Mouse (Mus musculus) gastrocnemius, postnatal 36 days (tissue): Measurements from ENCODE around the gene Vmn2r16. TPM values are rescaled to one million over a fixed set of nuclear protein-coding genes. Genes with fewer than 3 reads are reported as not detected.

Source experiments
- DNase-seq, 2 experiments: peaks; one replicate each; pipeline ENCODE4 v3.0.0; 2022
- intact Hi-C: fragments of 180-260 bp; cut with DNase I; formaldehyde crosslinking; loops from one replicate; pipeline ENCODE4 v1.15.1; 2025
- long read RNA-seq, 2 experiments: library from polyadenylated mRNA; stranded (forward); transcript quantifications; one replicate each; pipeline ENCODE4 v2.0.0; 2021
- total RNA-seq, 2 experiments: library from RNA; stranded (reverse); gene quantifications; 2 replicates each; pipeline ENCODE4 v1.2.3; 2021

Gene Vmn2r16
- not detected for total RNA-seq
- long read RNA-seq, experiment 1 = 0 reads
- long read RNA-seq, experiment 2 = 0 reads

- intact Hi-C loops = no loop called here
- no peak for DNase-seq
Observed at GRCm38 (mm10) chr5:109329862-109330261, at the start of gene Vmn2r16. Gene Vmn2r16 (plus strand): TSS chr5:109330162.

DNA sequence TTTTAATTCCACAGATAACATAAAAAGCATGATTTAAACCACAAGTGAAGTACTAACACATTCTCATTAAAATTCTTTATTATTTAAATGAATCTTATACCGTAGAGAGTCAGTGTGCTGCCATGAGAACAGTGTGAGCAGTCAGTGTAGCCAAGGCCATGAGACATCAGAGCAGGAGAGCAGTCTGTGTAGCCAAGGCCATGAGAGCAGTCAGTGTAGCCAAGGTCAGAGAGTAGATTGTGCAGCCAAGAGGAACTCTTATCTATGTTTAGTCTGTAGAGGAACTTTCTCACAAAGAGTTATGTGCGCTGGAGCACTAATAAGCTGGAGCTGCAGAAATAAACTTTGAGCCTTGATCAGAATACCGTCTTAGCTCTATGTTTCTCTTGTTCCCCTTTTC is 35.3 kb upstream of the Vmn2r16 start:
- intact Hi-C loops = no loop called here
- no peak for DNase-seq

DNA sequence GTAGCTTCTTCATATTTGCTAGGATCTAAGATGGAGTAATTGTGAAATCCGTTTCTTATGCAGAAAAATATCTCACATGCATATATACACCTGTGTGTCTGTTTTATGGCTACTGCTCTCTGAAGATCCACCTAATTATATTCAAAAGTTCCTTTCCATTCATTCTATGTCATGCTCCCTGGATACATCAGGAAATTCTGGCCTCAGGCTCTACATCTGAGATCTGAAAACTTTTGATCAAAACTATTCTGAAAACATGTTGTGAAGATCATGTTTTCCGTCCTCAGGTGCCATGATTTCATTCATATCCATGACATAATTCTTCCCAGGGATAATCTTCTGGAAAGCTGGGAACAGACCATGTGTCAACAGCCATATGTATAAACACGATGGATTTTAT is 32.4 kb upstream of the Vmn2r16 start, which contains the start of gene Vmn2r15:
Gene Vmn2r15 (minus strand): TSS at position 101 of the 400 bp plus-strand sequence.
- no peak for DNase-seq

GRCm38 (mm10) chr5:109419388-109419787 is 89.4 kb downstream of the Vmn2r16 start, which contains the start of gene Vmn2r17:
Gene Vmn2r17 (plus strand): TSS chr5:109419688.
- no peak for DNase-seq
- intact Hi-C loops = no loop called here

More for the DNA sequence above, 32.4 kb upstream of the Vmn2r16 start, which contains the start of gene Vmn2r15:
- intact Hi-C loops = no loop called here

Other genes with a start within 250 kb of the Vmn2r16 start
- not detected for gene Vmn2r12, start 232.2 kb upstream of the Vmn2r16 start, total RNA-seq
- gene Vmn2r13, start 138.0 kb upstream of the Vmn2r16 start, total RNA-seq = not detected
- gene Vmn2r14, start 105.5 kb upstream of the Vmn2r16 start, total RNA-seq = not detected
- gene Vmn2r15, start 32.5 kb upstream of the Vmn2r16 start, total RNA-seq = not detected
- not detected for gene Vmn2r17, start 89.5 kb downstream of the Vmn2r16 start, total RNA-seq
- 1 to 10 TPM; 2.5 to 3.0 TPM for gene Crlf2, start 228.8 kb downstream of the Vmn2r16 start, total RNA-seq